Comparison of ENCODE assay signal across 8 mouse cellular contexts in genomic region chr16:17489469-17490111, GRCm38 (mm10). TPM values are rescaled to one million over a fixed set of nuclear protein-coding genes. Genes with fewer than 3 reads are reported as not detected.
DNase-seq lines count a peak whose midpoint lies in the region; ATAC-seq and TF ChIP-seq lines count a peak whose summit lies in the region.

Gene Aifm3, plus strand, starts transcription at chr16:17489611.

- H3K4me3 ChIP-seq in embryonic fibroblast, embryonic 13.5 days (ENCODE audit: insufficient read depth, low read length) = peak within 1 kb of the TSS; percentile 20; the same call in 1 of the 2 replicates
- H3K4me3 ChIP-seq in intestine, embryonic 15.5 days (replicated peaks) = peak within 1 kb of the TSS; percentile 48
- H3K4me3 ChIP-seq in liver, embryonic 14.5 days (ENCODE audit: insufficient read depth in 1 of 2, low read depth in 2 of 2, low read length in 2 of 2) = peak within 1 kb of the TSS; percentile 42 to 58

- TF ChIP-seq CTCF in embryonic fibroblast, embryonic 13.5 days (IDR thresholded peaks at IDR 0.05; ENCODE audit: borderline replicate concordance, insufficient read depth, low read length) = no peak
- TF ChIP-seq CTCF in liver, embryonic 14.5 days (IDR thresholded peaks at IDR 0.05; ENCODE audit: low read depth) = no peak; the same call in 1 of the 2 replicates

- no peaks in the 10 kb centered on the region for H3K9me3 ChIP-seq in intestine, embryonic 15.5 days
- H3K9me3 ChIP-seq in liver, embryonic 14.5 days (ENCODE audit: control insufficient read depth, low read length) = no peaks in the 10 kb centered on the region

- peaks cover 6% of the 10 kb centered on the region for H3K36me3 ChIP-seq in intestine, embryonic 15.5 days
- peaks cover 12% of the 10 kb centered on the region for H3K36me3 ChIP-seq in liver, embryonic 14.5 days (replicated peaks; ENCODE audit: control insufficient read depth, insufficient read depth, low read depth)
- H3K36me3 ChIP-seq in splenic B cell, adult 2 months (ENCODE audit: control insufficient read depth, insufficient read depth, low read length, poor library complexity, severe bottlenecking) = peaks cover 11% of the 10 kb centered on the region

- peak; percentile 91 for ATAC-seq in intestine, embryonic 15.5 days
- peak; percentile 71 for ATAC-seq in liver, embryonic 14.5 days (ENCODE audit: insufficient read depth)

- H3K27me3 ChIP-seq in intestine, embryonic 15.5 days (replicated peaks) = peaks cover 9% of the 10 kb centered on the region; the same call in 1 of the 2 replicates
- H3K27me3 ChIP-seq in liver, embryonic 14.5 days (ENCODE audit: control insufficient read depth, insufficient read depth, low read length) = peaks cover 7% of the 10 kb centered on the region; the same call in 1 of the 2 replicates
- H3K27me3 ChIP-seq in splenic B cell, adult 2 months (ENCODE audit: control insufficient read depth, insufficient read depth, low read length, poor library complexity, severe bottlenecking) = no peaks in the 10 kb centered on the region

- WGBS in intestine, embryonic 15.5 days = under 1% methylated on average over 47 of the region's 47 CpGs
- WGBS in liver, embryonic 14.5 days (ENCODE audit: insufficient replicate concordance) = 4% methylated on average over 43 of the region's 47 CpGs

- peaks cover 2% of the 10 kb centered on the region for H3K4me1 ChIP-seq in embryonic fibroblast, embryonic 13.5 days (ENCODE audit: control insufficient read depth, insufficient read depth, low read length)
- H3K4me1 ChIP-seq in intestine, embryonic 15.5 days (replicated peaks) = peaks cover 11% of the 10 kb centered on the region
- 0 out of 4 replicates have a peak, but pooled peaks cover 0 to 2% of the 10 kb centered on the region in 2 experiments for H3K4me1 ChIP-seq in liver, embryonic 14.5 days (replicated peaks; ENCODE audit: control insufficient read depth in 2 of 2, insufficient read depth in 2 of 2, low read length in 1 of 2)

- peak; percentile 55 for DNase-seq in kidney, adult 18-20 months
- DNase-seq in kidney, adult 11 months = no peak
- peak; percentile 60 for DNase-seq in adrenal gland, postnatal 14 days
- DNase-seq in liver, embryonic 14.5 days (ENCODE audit: low read depth in 3 of 3, low spot score in 3 of 3) = no peak
- peak; percentile 18 for DNase-seq in splenic B cell, adult 2 months (ENCODE audit: low read depth, low spot score)
- DNase-seq in spleen, postnatal 36 days (ENCODE audit: low spot score in 2 of 2) = no peak

- peak within 1 kb of the TSS; percentile 91 for H3K4me2 ChIP-seq in intestine, embryonic 15.5 days (replicated peaks)
- H3K4me2 ChIP-seq in liver, embryonic 14.5 days (ENCODE audit: low read depth) = peak within 1 kb of the TSS; percentile 84

- no peak for TF ChIP-seq EP300 in liver, embryonic 14.5 days (IDR thresholded peaks at IDR 0.05; ENCODE audit: low read depth)

- H3K9ac ChIP-seq in intestine, embryonic 15.5 days = peak within 1 kb of the TSS; percentile 59
- peak within 1 kb of the TSS; percentile 45 for H3K9ac ChIP-seq in liver, embryonic 14.5 days (replicated peaks)

- no peak for TF ChIP-seq POLR2A in embryonic fibroblast, embryonic 13.5 days (IDR thresholded peaks at IDR 0.05; ENCODE audit: low read depth, low read length)

- H3K27ac ChIP-seq in embryonic fibroblast, embryonic 13.5 days (ENCODE audit: insufficient read depth, low read length) = no peak within 1 kb of the TSS
- H3K27ac ChIP-seq in intestine, embryonic 15.5 days = no peak within 1 kb of the TSS
- H3K27ac ChIP-seq in liver, embryonic 14.5 days = no peak within 1 kb of the TSS

RNA-seq across cellular contexts. Expression of gene Aifm3, which starts in this region (rescaled TPM):
- total RNA-seq in adrenal gland, postnatal 14 days (2021) = 5.1 and 5.4 TPM in 2 replicates
- polyA plus RNA-seq in embryonic fibroblast, embryonic 13.5 days (2011; ENCODE audit: insufficient read length, low read depth, missing spikeins) = not detected in 2 replicates
- polyA plus RNA-seq in intestine, embryonic 15.5 days (2015; fragmentation: Nextera tagmentation; extraction: Ambion mirVana) = 5.4 and 6.1 TPM in 2 replicates
- 0.67 and 1.3 TPM in 2 replicates for polyA plus RNA-seq in liver, embryonic 14.5 days (2012; rRNA removed)
- 0.53 and 0.99 TPM in 2 replicates for polyA plus RNA-seq in liver, embryonic 14.5 days (2014; fragmentation: Nextera tagmentation; extraction: Ambion mirVana)

Comparison
In these comparisons a context has a peak if more than half of its experiments do, and no peak if none do; other contexts are left out.
1. DNase-seq: peak in kidney, adult 18-20 months (single experiment), adrenal gland, postnatal 14 days (single experiment) and splenic B cell, adult 2 months (single experiment); none in kidney, adult 11 months (single experiment), liver, embryonic 14.5 days (0 of 3) and spleen, postnatal 36 days (0 of 2).
2. Peak in every context shown above with its lines, with median percentiles within 50 percentile points of each other: H3K4me3 ChIP-seq.